Mouse (Mus musculus) myocyte (in vitro differentiated cells): ENCODE results near the gene Calhm5. TPM values are rescaled to one million over a fixed set of nuclear protein-coding genes. Genes with fewer than 3 reads are reported as not detected.

Experiments used
- H3K27me3 ChIP-seq: one replicate; pipeline ENCODE4 v1.6.1; 2011; ENCODE audit not compliant: control insufficient read depth, insufficient read depth, insufficient read length
- H3K36me3 ChIP-seq: one replicate; pipeline ENCODE4 v1.6.1; 2011; ENCODE audit not compliant: control insufficient read depth, insufficient read depth
- H3K4me2 ChIP-seq: one replicate; pipeline ENCODE4 v1.6.1; 2011; ENCODE audit warnings: low read depth, control low read depth
- H3K4me3 ChIP-seq: one replicate; pipeline ENCODE4 v1.5.1; 2011; ENCODE audit warnings: mild to moderate bottlenecking, control low read depth, moderate library complexity
- H3K79me2 ChIP-seq: one replicate; pipeline ENCODE4 v1.6.1; 2011; ENCODE audit not compliant: control insufficient read depth, insufficient read depth
- H3ac ChIP-seq: one replicate; pipeline ENCODE4 v1.6.1; 2011; ENCODE audit not compliant: control insufficient read depth, insufficient read length
- CEBPB ChIP-seq: IDR thresholded peaks from 2 replicates; pipeline ENCODE4 v1.6.1; 2011; ENCODE audit warnings: mild to moderate bottlenecking, moderate library complexity; ENCODE audit not compliant: poor library complexity, insufficient read depth, severe bottlenecking
- E2F4 ChIP-seq: IDR thresholded peaks from one replicate; pipeline ENCODE4 v1.6.1; 2011; ENCODE audit warnings: mild to moderate bottlenecking, control low read depth, moderate library complexity; ENCODE audit not compliant: insufficient read depth
- MAX ChIP-seq: IDR thresholded peaks from one replicate; pipeline ENCODE4 v1.6.1; 2011; ENCODE audit warnings: low read depth, mild to moderate bottlenecking, control low read depth
- MYOD1 ChIP-seq, 3 experiments: IDR thresholded peaks; one replicate each; pipeline ENCODE4 v1.6.1; 2011; ENCODE audit warnings: control low read depth in 2 of 3, low read depth in 2 of 3, mild to moderate bottlenecking in 2 of 3, moderate library complexity in 1 of 3; ENCODE audit not compliant: insufficient read length in 2 of 3, control insufficient read depth in 1 of 3
- MYOG ChIP-seq, 3 experiments: IDR thresholded peaks; one replicate each; pipeline ENCODE4 v1.6.1; 2011; ENCODE audit warnings: control low read depth in 2 of 3, low read depth in 2 of 3, mild to moderate bottlenecking in 2 of 3; ENCODE audit not compliant: insufficient read length in 2 of 3, control insufficient read depth in 1 of 3, insufficient read depth in 1 of 3
- POLR2A ChIP-seq: IDR thresholded peaks from one replicate; pipeline ENCODE4 v1.6.1; 2011; ENCODE audit warnings: low read depth, mild to moderate bottlenecking, control low read depth, moderate library complexity; ENCODE audit not compliant: insufficient read length
- POLR2AphosphoS2 ChIP-seq: IDR thresholded peaks from one replicate; pipeline ENCODE4 v1.6.1; 2011; ENCODE audit warnings: low read depth, control low read depth; ENCODE audit not compliant: insufficient read length
- REST ChIP-seq: IDR thresholded peaks from one replicate; pipeline ENCODE4 v1.6.1; 2011; ENCODE audit warnings: mild to moderate bottlenecking, control low read depth, moderate library complexity; ENCODE audit not compliant: insufficient read depth, insufficient read length
- SRF ChIP-seq: IDR thresholded peaks from one replicate; pipeline ENCODE4 v1.6.1; 2011; ENCODE audit warnings: low read depth; ENCODE audit not compliant: control insufficient read depth, insufficient read length
- TCF12 ChIP-seq: IDR thresholded peaks from one replicate; pipeline ENCODE4 v1.6.1; 2011; ENCODE audit warnings: mild to moderate bottlenecking, control low read depth; ENCODE audit not compliant: poor library complexity, insufficient read depth, severe bottlenecking
- TCF3 ChIP-seq: IDR thresholded peaks from one replicate; pipeline ENCODE4 v1.6.1; 2011; ENCODE audit warnings: low read depth, control low read depth; ENCODE audit not compliant: insufficient read length
- USF1 ChIP-seq: IDR thresholded peaks from one replicate; pipeline ENCODE4 v1.6.1; 2011; ENCODE audit warnings: low read depth, mild to moderate bottlenecking, control low read depth, moderate library complexity
- polyA plus RNA-seq: library from polyadenylated mRNA; unstranded; fragments of >200 nt; fragmentation: generic; extraction: Trizol; gene quantifications from one replicate; pipeline ENCODE4 v1.2.1, GENCODE M21; 2012; ENCODE audit warnings: missing spikeins

Calhm5 gene
- polyA plus RNA-seq, 1 experiment = 0.08 TPM

DNA sequence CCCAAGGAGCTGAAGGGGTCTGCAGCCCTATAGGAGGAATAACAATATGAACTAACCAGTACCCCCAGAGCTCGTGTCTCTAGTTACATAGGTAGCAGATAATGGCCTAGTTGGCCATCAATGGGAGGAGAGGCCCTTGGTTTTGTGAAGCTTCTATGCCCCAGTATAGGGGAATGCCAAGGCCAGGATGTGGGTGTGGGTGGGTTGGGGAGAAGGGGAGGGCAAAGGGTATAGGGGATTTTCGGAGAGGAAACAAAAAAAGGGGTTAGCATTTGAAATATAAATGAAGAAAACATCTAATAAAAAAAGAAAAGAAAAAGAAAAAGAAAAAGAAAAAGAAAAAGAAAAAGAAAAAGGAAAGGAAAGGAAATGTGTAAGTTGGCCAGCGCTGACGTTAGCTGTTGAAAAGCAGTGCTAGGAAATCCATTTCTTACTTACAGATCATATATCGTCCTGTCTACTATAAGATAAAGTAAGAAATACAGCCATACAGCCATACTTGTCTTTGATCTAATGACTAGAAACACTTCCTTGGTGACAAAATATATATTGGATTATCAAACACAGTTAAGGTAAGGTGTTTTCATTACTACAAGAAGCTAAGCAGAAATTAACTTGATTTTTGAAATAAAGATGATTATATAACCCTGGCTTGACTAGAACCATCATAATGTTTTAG, 21.7 kb downstream of the Calhm5 start:
- H3K79me2 ChIP-seq = no peaks in the 10 kb centered on the region
- H3K4me3 ChIP-seq = no peak overlapping the region
- no peaks in the 10 kb centered on the region for H3K36me3 ChIP-seq
- no peaks in the 10 kb centered on the region for H3K27me3 ChIP-seq
- TF ChIP-seq SRF (no peak), REST (no peak), MYOD1 (IDR thresholded peaks at IDR 0.05; ENCODE audit: control insufficient read depth in 1 of 3, insufficient read length in 2 of 3, low read depth in 2 of 3) (no peak), E2F4 (no peak), POLR2A (no peak), MYOG (IDR thresholded peaks at IDR 0.05; ENCODE audit: control insufficient read depth in 1 of 3, insufficient read depth in 1 of 3, insufficient read length in 2 of 3, low read depth in 2 of 3) (no peak)
- no peak overlapping the region for H3K4me2 ChIP-seq
- H3ac ChIP-seq = no peak overlapping the region

DNA sequence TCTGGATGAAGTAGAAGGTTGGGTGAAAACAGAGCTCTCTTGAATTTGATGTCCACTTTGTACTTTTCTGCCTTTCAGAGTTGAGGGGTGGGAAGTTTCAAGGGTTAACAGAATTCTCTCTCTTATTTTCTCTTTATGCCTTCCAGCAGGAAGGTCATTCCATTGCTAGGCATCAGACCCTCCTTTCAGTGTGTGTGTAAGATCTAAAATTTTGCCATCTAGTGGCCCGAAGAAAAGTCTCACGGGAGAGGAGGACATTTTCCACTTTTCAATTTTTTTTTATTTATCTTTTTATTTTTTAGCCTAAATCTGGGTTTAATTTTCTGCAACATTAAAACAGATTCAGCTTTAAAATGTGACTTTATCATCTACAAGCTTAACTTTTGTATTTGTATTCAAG, 24.7 kb downstream of the Calhm5 start:
- Histone ChIP-seq H3ac (no peak overlapping the region), H3K4me3 (no peak overlapping the region), H3K27me3 (no peaks in the 10 kb centered on the region), H3K36me3 (no peaks in the 10 kb centered on the region), H3K4me2 (peak overlapping the region; percentile 55), H3K79me2 (no peaks in the 10 kb centered on the region)
- no peak for TF ChIP-seq USF1
- no peak for TF ChIP-seq POLR2A
- TF ChIP-seq CEBPB = no peak
- TF ChIP-seq POLR2AphosphoS2 = no peak
- TF ChIP-seq MAX = no peak
- no peak for TF ChIP-seq MYOG (IDR thresholded peaks at IDR 0.05; ENCODE audit: control insufficient read depth in 1 of 3, insufficient read depth in 1 of 3, insufficient read length in 2 of 3, low read depth in 2 of 3)
- TF ChIP-seq E2F4 = no peak
- no peak for TF ChIP-seq TCF3
- TF ChIP-seq REST = no peak
- TF ChIP-seq SRF = no peak

DNA sequence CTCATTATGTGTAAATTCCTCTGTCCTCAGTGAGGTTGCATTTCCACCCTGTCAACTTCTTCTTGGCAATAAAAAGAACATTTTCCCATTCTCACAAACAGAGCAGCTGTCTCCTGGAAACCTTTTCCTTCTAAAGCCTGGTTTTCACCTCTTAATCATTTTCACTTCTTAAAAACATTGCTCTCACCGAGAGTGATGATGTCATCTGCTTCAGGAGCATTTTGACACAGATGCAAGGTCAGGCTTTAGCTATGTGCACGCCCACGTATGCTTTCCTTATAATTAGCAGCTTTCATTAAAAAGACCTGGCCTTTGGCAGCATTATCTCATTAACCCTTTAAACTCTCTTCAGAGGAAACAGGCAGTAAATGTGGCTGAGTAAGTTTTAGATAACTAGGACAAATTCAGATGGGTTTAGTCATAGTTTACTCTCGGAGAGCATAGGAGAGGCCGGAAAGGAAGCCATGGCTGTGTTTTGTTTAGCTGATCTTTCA, 25.3 kb downstream of the Calhm5 start:
- TF ChIP-seq REST = no peak
- no peak for TF ChIP-seq MYOD1 (IDR thresholded peaks at IDR 0.05; ENCODE audit: control insufficient read depth in 1 of 3, insufficient read length in 2 of 3, low read depth in 2 of 3)
- TF ChIP-seq CEBPB = no peak
- TF ChIP-seq MAX = no peak
- no peak for TF ChIP-seq USF1
- TF ChIP-seq POLR2A = no peak
- TF ChIP-seq TCF12 = no peak
- no peak for TF ChIP-seq MYOG (IDR thresholded peaks at IDR 0.05; ENCODE audit: control insufficient read depth in 1 of 3, insufficient read depth in 1 of 3, insufficient read length in 2 of 3, low read depth in 2 of 3)
- no peak for TF ChIP-seq TCF3
- H3K79me2 ChIP-seq = no peaks in the 10 kb centered on the region
- H3K36me3 ChIP-seq = no peaks in the 10 kb centered on the region

DNA sequence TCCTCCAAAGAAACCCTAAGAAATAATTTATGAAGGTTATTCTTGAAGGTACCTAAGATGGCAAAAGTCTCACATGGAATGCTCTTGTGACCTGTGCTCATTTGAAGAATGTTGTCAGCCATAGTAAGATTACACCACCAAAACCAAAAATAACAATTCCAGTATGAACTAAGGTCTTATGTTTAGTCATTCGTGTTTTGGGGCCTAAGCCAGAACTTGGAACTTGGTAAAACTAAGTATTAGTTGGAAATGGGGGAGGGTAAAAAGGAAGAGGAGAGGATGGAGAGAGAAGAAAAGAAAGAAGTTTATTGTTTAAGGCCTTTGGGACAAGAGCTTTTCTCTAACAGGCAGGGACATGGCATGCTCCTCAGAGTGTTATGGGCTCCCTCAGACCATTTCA, 26.7 kb downstream of the Calhm5 start:
- no peak overlapping the region for H3K4me2 ChIP-seq
- no peaks in the 10 kb centered on the region for H3K36me3 ChIP-seq
- no peaks in the 10 kb centered on the region for H3K27me3 ChIP-seq
- H3K79me2 ChIP-seq = no peaks in the 10 kb centered on the region
- H3ac ChIP-seq = no peak overlapping the region
- no peak overlapping the region for H3K4me3 ChIP-seq
- TF ChIP-seq E2F4 = no peak
- no peak for TF ChIP-seq POLR2A
- TF ChIP-seq POLR2AphosphoS2 = no peak
- TF ChIP-seq TCF3 = no peak
- TF ChIP-seq TCF12 = no peak
- TF ChIP-seq MAX = no peak
- no peak for TF ChIP-seq MYOG (IDR thresholded peaks at IDR 0.05; ENCODE audit: control insufficient read depth in 1 of 3, insufficient read depth in 1 of 3, insufficient read length in 2 of 3, low read depth in 2 of 3)
- no peak for TF ChIP-seq CEBPB
- TF ChIP-seq SRF = no peak
- TF ChIP-seq MYOD1 (IDR thresholded peaks at IDR 0.05; ENCODE audit: control insufficient read depth in 1 of 3, insufficient read length in 2 of 3, low read depth in 2 of 3) = no peak
- no peak for TF ChIP-seq USF1
- TF ChIP-seq REST = no peak

More for the DNA sequence above, 25.3 kb downstream of the Calhm5 start:
- H3K4me2 ChIP-seq = peak overlapping the region; percentile 55
- H3ac ChIP-seq = no peak overlapping the region
- H3K27me3 ChIP-seq = no peaks in the 10 kb centered on the region
- no peak overlapping the region for H3K4me3 ChIP-seq

DNA sequence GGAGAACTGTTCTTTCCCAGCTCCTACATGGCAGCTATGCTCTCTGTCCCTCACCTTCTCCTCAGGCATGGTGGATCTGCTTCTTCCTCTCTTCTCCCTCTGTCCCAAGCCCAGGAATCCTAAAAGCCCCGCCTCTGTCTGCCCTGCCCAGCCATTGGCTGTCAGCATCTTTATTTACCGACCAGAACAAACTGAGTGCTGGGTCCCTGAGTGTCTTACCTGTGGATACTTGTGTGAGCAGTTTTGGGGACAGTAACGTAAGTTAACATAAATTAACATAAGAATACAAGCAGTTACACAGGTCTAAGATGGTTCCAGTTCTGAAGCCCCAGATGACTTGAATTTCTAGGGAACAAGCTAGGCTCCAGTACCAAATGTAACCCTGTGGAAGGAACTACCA, 29.7 kb downstream of the Calhm5 start:
- H3K79me2 ChIP-seq = no peaks in the 10 kb centered on the region
- no peak overlapping the region for H3ac ChIP-seq
- no peaks in the 10 kb centered on the region for H3K27me3 ChIP-seq
- H3K36me3 ChIP-seq = no peaks in the 10 kb centered on the region
- no peak overlapping the region for H3K4me2 ChIP-seq
- TF ChIP-seq TCF12 = no peak
- TF ChIP-seq POLR2AphosphoS2 = no peak
- TF ChIP-seq E2F4 = no peak
- no peak for TF ChIP-seq REST
- no peak for TF ChIP-seq MYOD1 (IDR thresholded peaks at IDR 0.05; ENCODE audit: control insufficient read depth in 1 of 3, insufficient read length in 2 of 3, low read depth in 2 of 3)
- TF ChIP-seq CEBPB = no peak
- TF ChIP-seq TCF3 = no peak
- TF ChIP-seq MYOG (IDR thresholded peaks at IDR 0.05; ENCODE audit: control insufficient read depth in 1 of 3, insufficient read depth in 1 of 3, insufficient read length in 2 of 3, low read depth in 2 of 3) = no peak
- TF ChIP-seq POLR2A = no peak
- TF ChIP-seq MAX = no peak
- no peak for TF ChIP-seq USF1
- TF ChIP-seq SRF = no peak
- H3K4me3 ChIP-seq = no peak overlapping the region
